19 mouse cellular contexts compared by ENCODE assay signal in the genomic region with DNA sequence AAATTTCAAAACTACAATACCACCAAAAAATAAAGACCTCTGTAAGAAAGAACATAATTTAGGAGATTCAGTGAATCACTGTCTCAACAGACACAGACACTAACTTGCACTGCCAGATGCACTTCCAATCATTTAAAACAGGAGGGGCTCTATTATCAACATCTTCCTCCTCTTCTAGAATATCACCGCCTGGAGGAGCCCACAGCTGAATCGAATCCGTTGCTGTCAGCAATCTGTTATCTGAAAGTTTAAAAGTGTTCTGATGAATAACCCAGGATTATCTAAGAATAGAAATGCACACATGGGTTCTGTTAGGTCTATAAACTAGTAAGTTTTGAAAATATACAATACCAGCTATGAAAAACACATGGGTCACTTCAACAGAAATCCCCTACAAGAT.
"Had no signal": no experiment of that assay in that cellular context is flagged by ENCODE, and none has a peak within 500 bp of the region (broad histone marks: within the 10 kb centered on the region; RNA-seq: fewer than 3 reads in every experiment).

No protein-coding gene starts in this region.

- H3K9me3 ChIP-seq: liver, embryonic 13.5 days; midbrain, embryonic 12.5 days; midbrain, embryonic 15.5 days; neural tube, embryonic 12.5 days; neural tube, embryonic 15.5 days had no signal

- H3K4me3 ChIP-seq: left cerebral cortex, adult 2 months; liver, embryonic 13.5 days; midbrain, embryonic 12.5 days; midbrain, embryonic 15.5 days; neural tube, embryonic 12.5 days; neural tube, embryonic 15.5 days had no signal

- H3K9ac ChIP-seq: liver, embryonic 13.5 days; midbrain, embryonic 12.5 days; midbrain, embryonic 15.5 days; neural tube, embryonic 12.5 days; neural tube, embryonic 15.5 days had no signal

- H3K4me1 ChIP-seq: midbrain, embryonic 12.5 days; midbrain, embryonic 15.5 days; neural tube, embryonic 12.5 days; neural tube, embryonic 15.5 days had no signal

- H3K27ac ChIP-seq: kidney, postnatal 0 days; left cerebral cortex, adult 2 months; liver, embryonic 13.5 days; midbrain, embryonic 12.5 days; midbrain, embryonic 15.5 days; neural tube, embryonic 12.5 days; neural tube, embryonic 15.5 days; stomach, postnatal 0 days had no signal

- DNase-seq: kidney, postnatal 25 days; layer of hippocampus, postnatal 36 days; liver, embryonic 13.5 days; lung, adult 2 months; lung, postnatal 14 days; lung, postnatal 4 days; right cerebral cortex, adult 18-20 months; right cerebral cortex, postnatal 14 days; right cerebral cortex, postnatal 4 days; thymus, adult 2 months; thymus, postnatal 14 days; thymus, postnatal 4 days had no signal

- H3K36me3 ChIP-seq: liver, embryonic 13.5 days; midbrain, embryonic 12.5 days had no signal

- ATAC-seq: midbrain, embryonic 15.5 days had no signal

- H3K4me2 ChIP-seq: liver, embryonic 13.5 days; midbrain, embryonic 12.5 days; midbrain, embryonic 15.5 days; neural tube, embryonic 12.5 days; neural tube, embryonic 15.5 days had no signal

- H3K27me3 ChIP-seq: liver, embryonic 13.5 days; midbrain, embryonic 12.5 days; midbrain, embryonic 15.5 days; neural tube, embryonic 12.5 days; neural tube, embryonic 15.5 days had no signal
